Mouse (Mus musculus): Measurements from ENCODE around the gene Vmn1r93.
"Not testable (repeated sequence)": the region's sequence is repeated elsewhere in the genome, so short reads cannot be mapped to it uniquely, and the experiment has no call there.

Vmn1r93 gene

DNA sequence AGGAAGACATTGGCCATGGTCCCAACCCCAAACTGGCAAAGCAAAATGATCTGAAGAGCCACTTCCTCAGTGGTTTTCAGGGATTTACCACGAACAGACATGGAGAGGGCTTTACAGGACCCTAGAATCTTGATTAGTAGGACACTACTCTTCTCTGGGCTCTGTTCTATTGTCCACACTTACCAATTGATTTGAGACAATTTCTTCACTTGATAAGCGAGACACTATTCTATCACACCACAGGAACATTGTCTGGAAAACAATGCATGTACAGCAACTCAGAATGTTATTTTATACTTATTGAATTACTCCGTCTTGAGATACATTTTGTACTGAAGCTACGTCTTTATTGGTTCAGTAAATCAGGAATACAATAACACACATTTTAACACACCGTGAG is at the start of gene Vmn1r93:
TSS of gene Vmn1r93 (minus strand) at position 101 of the 400 bp plus-strand sequence.
- not testable (repeated sequence) for DNase-seq

DNA sequence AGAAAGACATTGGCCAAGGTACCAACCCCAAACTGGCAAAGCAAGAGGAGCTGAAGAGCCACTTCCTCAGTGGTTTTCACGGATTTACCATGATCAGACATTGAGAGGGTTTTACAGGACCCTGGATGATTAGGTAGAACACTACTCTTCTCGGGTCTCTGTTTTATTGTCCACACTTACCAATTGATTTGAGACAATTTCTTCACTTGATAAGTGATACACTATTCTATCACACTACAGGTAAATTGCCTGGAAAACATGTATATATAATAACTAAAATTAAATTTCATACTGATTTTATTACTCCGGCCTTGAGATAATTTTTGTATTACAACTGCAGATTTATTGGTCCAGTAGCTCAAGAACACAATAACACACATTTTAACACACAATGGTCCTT is 29.4 kb upstream of the Vmn1r93 start, which contains the start of gene Vmn1r94:
TSS of gene Vmn1r94 (minus strand) at position 101 of the 400 bp plus-strand sequence.
- not testable (repeated sequence) for DNase-seq

DNA sequence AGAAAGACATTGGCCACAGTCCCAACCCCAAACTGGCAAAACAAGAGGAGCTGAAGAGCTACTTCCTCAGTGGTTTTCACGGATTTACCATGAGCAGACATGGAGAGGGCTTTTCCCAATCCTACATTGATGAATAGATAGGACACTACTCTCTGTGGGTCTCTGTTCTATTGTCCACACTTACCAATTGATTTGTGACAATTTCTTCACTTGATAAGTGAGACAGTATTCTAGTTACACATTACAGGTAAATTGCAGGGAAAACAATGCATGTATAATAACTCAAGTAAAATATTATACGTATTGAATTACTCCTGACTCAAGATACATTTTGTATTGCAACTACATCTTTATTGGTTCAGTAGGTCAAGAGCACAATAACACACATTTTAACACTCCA is 16.4 kb downstream of the Vmn1r93 start, which contains the start of gene Gm16442:
TSS of gene Gm16442 (minus strand) at position 101 of the 400 bp plus-strand sequence.
- DNase-seq: not testable (repeated sequence)

DNA sequence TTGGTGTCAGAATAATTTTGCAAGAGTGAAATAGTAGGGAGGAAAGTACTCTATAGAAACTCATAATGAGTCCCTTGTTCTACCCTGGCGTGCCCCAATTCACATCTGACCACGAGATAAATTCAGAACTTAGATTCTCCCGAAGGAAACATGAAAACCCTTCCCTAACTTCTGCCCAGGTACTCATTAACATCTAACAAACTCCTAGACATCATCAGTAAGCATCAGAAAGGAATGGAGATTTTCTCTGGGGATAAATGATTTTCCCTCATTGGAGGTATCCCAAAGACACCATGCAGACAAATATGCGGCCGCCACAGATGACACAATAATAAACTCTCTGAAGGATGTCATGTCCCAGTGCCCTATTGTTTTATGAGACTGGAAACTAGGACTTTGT is 39.5 kb downstream of the Vmn1r93 start, which contains the start of gene Vmn1r91:
TSS of gene Vmn1r91 (plus strand) at position 301 of the 400 bp plus-strand sequence.
- not testable (repeated sequence) for DNase-seq
